Mouse (Mus musculus): ENCODE results near the gene Olfr1373. TPM values are rescaled to one million over a fixed set of nuclear protein-coding genes. Genes with fewer than 3 reads are reported as not detected.
"Not testable (repeated sequence)": the region's sequence is repeated elsewhere in the genome, so short reads cannot be mapped to it uniquely, and the experiment has no call there.

The Olfr1373 gene
- polyA plus RNA-seq, 2 experiments = not detected

- ATAC-seq (ENCODE audit: low FRiP score, low read depth) = no peak
Observed at GRCm38 (mm10) chr11:52117156-52117555, 28.2 kb downstream of the Olfr1373 start.

GRCm38 (mm10) chr11:52116117-52116516, 29.2 kb downstream of the Olfr1373 start:
- ATAC-seq (ENCODE audit: low FRiP score, low read depth); H3K4me2 ChIP-seq (replicated peaks; ENCODE audit: low read depth, low read length, severe bottlenecking); H3K9ac ChIP-seq (ENCODE audit: low read depth, low read length, severe bottlenecking); DNase-seq (ENCODE audit: low spot score); H3K27ac ChIP-seq (replicated peaks; ENCODE audit: low read depth, low read length); H3K27me3 ChIP-seq (ENCODE audit: control insufficient read depth, insufficient read depth, low read length); H3K4me1 ChIP-seq (ENCODE audit: control insufficient read depth, insufficient read depth, low read length); H3K9me3 ChIP-seq (ENCODE audit: control insufficient read depth, low read length); H3K4me3 ChIP-seq (replicated peaks; ENCODE audit: low read length): not testable (repeated sequence)
- H3K36me3 ChIP-seq (ENCODE audit: control insufficient read depth, insufficient read depth, low read length) = peaks cover 74% of the 10 kb centered on the region
- WGBS = 95% methylated on average over 6 of the region's 6 CpGs

More at GRCm38 (mm10) chr11:52117156-52117555, 28.2 kb downstream of the Olfr1373 start:
- Histone ChIP-seq H3K4me3 (replicated peaks; ENCODE audit: low read length) (no peak overlapping the region), H3K27me3 (ENCODE audit: control insufficient read depth, insufficient read depth, low read length) (no peaks in the 10 kb centered on the region), H3K4me1 (ENCODE audit: control insufficient read depth, insufficient read depth, low read length) (no peaks in the 10 kb centered on the region), H3K9me3 (ENCODE audit: control insufficient read depth, low read length) (no peaks in the 10 kb centered on the region), H3K27ac (replicated peaks; ENCODE audit: low read depth, low read length) (no peak overlapping the region), H3K4me2 (replicated peaks; ENCODE audit: low read depth, low read length, severe bottlenecking) (no peak overlapping the region), H3K9ac (ENCODE audit: low read depth, low read length, severe bottlenecking) (no peak overlapping the region), H3K36me3 (ENCODE audit: control insufficient read depth, insufficient read depth, low read length) (peaks cover 85% of the 10 kb centered on the region)
- no peak for TF ChIP-seq POLR2A (IDR thresholded peaks at IDR 0.05; ENCODE audit: borderline replicate concordance, extremely low read depth, insufficient read depth, insufficient read length)
- 92% methylated on average over 7 of the region's 7 CpGs for WGBS
- no peak for DNase-seq (ENCODE audit: low spot score)

- Histone ChIP-seq H3K4me3 (replicated peaks; ENCODE audit: low read length) (no peak overlapping the region), H3K9me3 (ENCODE audit: control insufficient read depth, low read length) (no peaks in the 10 kb centered on the region), H3K4me1 (ENCODE audit: control insufficient read depth, insufficient read depth, low read length) (no peaks in the 10 kb centered on the region), H3K27ac (replicated peaks; ENCODE audit: low read depth, low read length) (no peak overlapping the region), H3K27me3 (ENCODE audit: control insufficient read depth, insufficient read depth, low read length) (no peaks in the 10 kb centered on the region), H3K9ac (ENCODE audit: low read depth, low read length, severe bottlenecking) (no peak overlapping the region), H3K4me2 (replicated peaks; ENCODE audit: low read depth, low read length, severe bottlenecking) (no peak overlapping the region), H3K36me3 (ENCODE audit: control insufficient read depth, insufficient read depth, low read length) (peaks cover 70% of the 10 kb centered on the region)
- 96% methylated on average over 3 of the region's 3 CpGs for WGBS
- ATAC-seq (ENCODE audit: low FRiP score, low read depth) (no peak), DNase-seq (ENCODE audit: low spot score) (no peak)
- TF ChIP-seq POLR2A (IDR thresholded peaks at IDR 0.05; ENCODE audit: borderline replicate concordance, extremely low read depth, insufficient read depth, insufficient read length) = no peak
Observed at GRCm38 (mm10) chr11:52115479-52115878, 29.8 kb downstream of the Olfr1373 start.

DNA sequence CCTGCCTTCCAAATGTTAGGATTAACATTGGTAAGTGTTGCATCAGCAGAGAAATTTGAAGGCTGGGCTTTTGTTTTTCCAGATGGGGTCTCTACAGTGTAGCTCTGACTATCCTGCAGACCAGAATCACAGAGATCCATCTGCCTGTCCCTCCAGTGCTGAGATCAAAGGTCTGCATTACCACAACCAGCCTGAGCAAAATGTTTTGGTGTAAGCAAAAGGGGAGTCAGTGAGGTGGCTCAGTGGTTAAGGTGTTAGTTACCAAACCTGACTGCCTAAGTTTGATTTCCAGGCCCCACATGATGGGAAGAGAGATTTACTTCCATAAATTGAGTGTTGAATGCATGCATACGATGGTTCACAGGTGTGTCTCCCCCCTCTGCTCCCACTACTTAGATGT, 35.9 kb downstream of the Olfr1373 start:
- Histone ChIP-seq H3K4me1 (ENCODE audit: control insufficient read depth, insufficient read depth, low read length) (no peaks in the 10 kb centered on the region), H3K9ac (ENCODE audit: low read depth, low read length, severe bottlenecking) (no peak overlapping the region), H3K36me3 (ENCODE audit: control insufficient read depth, insufficient read depth, low read length) (peaks cover 10% of the 10 kb centered on the region), H3K27ac (replicated peaks; ENCODE audit: low read depth, low read length) (no peak overlapping the region), H3K4me2 (replicated peaks; ENCODE audit: low read depth, low read length, severe bottlenecking) (no peak overlapping the region), H3K4me3 (replicated peaks; ENCODE audit: low read length) (no peak overlapping the region), H3K27me3 (ENCODE audit: control insufficient read depth, insufficient read depth, low read length) (no peaks in the 10 kb centered on the region), H3K9me3 (ENCODE audit: control insufficient read depth, low read length) (no peaks in the 10 kb centered on the region)
- ATAC-seq (ENCODE audit: low FRiP score, low read depth) (no peak), DNase-seq (ENCODE audit: low spot score) (no peak)
- WGBS = 81% methylated on average over 1 of the region's 1 CpGs
- no peak for TF ChIP-seq POLR2A (IDR thresholded peaks at IDR 0.05; ENCODE audit: borderline replicate concordance, extremely low read depth, insufficient read depth, insufficient read length)

DNA sequence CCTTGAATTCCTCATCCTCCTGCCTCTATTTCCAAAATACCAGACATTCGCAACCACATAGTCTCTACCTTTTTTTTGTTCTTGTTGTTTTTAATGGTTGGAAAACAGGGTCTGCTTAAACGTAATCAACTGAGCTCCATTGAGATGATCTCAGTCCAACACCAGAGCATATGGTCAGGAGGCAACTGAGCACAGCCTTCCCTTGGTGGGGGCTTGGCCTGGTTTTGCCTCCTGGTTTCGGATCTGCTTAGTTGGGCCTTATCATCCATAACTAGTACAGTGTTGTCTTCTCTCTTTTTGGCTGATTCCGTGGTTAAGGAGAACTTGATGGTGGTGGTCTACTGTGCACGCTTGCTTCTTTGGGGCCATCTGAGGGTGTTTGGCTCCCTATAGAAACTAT, 36.5 kb downstream of the Olfr1373 start:
- no peak for TF ChIP-seq POLR2A (IDR thresholded peaks at IDR 0.05; ENCODE audit: borderline replicate concordance, extremely low read depth, insufficient read depth, insufficient read length)
- Histone ChIP-seq H3K4me3 (replicated peaks; ENCODE audit: low read length) (no peak overlapping the region), H3K27me3 (ENCODE audit: control insufficient read depth, insufficient read depth, low read length) (no peaks in the 10 kb centered on the region), H3K9me3 (ENCODE audit: control insufficient read depth, low read length) (no peaks in the 10 kb centered on the region), H3K4me2 (replicated peaks; ENCODE audit: low read depth, low read length, severe bottlenecking) (no peak overlapping the region), H3K9ac (ENCODE audit: low read depth, low read length, severe bottlenecking) (no peak overlapping the region), H3K36me3 (ENCODE audit: control insufficient read depth, insufficient read depth, low read length) (peaks cover 4% of the 10 kb centered on the region), H3K4me1 (ENCODE audit: control insufficient read depth, insufficient read depth, low read length) (no peaks in the 10 kb centered on the region), H3K27ac (replicated peaks; ENCODE audit: low read depth, low read length) (no peak overlapping the region)
- 89% methylated on average over 5 of the region's 5 CpGs for WGBS
- DNase-seq (ENCODE audit: low spot score) (no peak), ATAC-seq (ENCODE audit: low FRiP score, low read depth) (no peak)

- Histone ChIP-seq H3K27me3 (ENCODE audit: control insufficient read depth, insufficient read depth, low read length) (no peaks in the 10 kb centered on the region), H3K36me3 (ENCODE audit: control insufficient read depth, insufficient read depth, low read length) (no peaks in the 10 kb centered on the region), H3K4me2 (replicated peaks; ENCODE audit: low read depth, low read length, severe bottlenecking) (no peak overlapping the region), H3K9ac (ENCODE audit: low read depth, low read length, severe bottlenecking) (no peak overlapping the region), H3K27ac (replicated peaks; ENCODE audit: low read depth, low read length) (no peak overlapping the region), H3K4me3 (replicated peaks; ENCODE audit: low read length) (no peak overlapping the region), H3K9me3 (ENCODE audit: control insufficient read depth, low read length) (no peaks in the 10 kb centered on the region), H3K4me1 (ENCODE audit: control insufficient read depth, insufficient read depth, low read length) (peaks cover under 1% of the 10 kb centered on the region; the same call in 1 of the 2 replicates)
- DNase-seq (ENCODE audit: low spot score) (no peak), ATAC-seq (ENCODE audit: low FRiP score, low read depth) (no peak)
- TF ChIP-seq POLR2A (IDR thresholded peaks at IDR 0.05; ENCODE audit: borderline replicate concordance, extremely low read depth, insufficient read depth, insufficient read length) = no peak
- 88% methylated on average over 1 of the region's 1 CpGs for WGBS
Observed at GRCm38 (mm10) chr11:52106438-52106837, 38.9 kb downstream of the Olfr1373 start.

Data from limb, embryonic 14.5 days (tissue).